Mouse (Mus musculus) thymus, adult 2 months (tissue): ENCODE measurements around the gene Gk5.

Experiments
- CTCF ChIP-seq: fragments of 200-500 bp; IDR thresholded peaks from 2 replicates; pipeline ENCODE4 v1.5.1; 2012; ENCODE audit warnings: mild to moderate bottlenecking, control low read depth, low read length, moderate library complexity, borderline replicate concordance; ENCODE audit not compliant: control insufficient read depth, poor library complexity, insufficient read depth; ENCODE audit errors: extremely low read depth
- POLR2A ChIP-seq: fragments of 200-500 bp; IDR thresholded peaks from 2 replicates; pipeline ENCODE4 v1.6.1; 2012; ENCODE audit warnings: mild to moderate bottlenecking, low read length, control low read depth, moderate library complexity; ENCODE audit not compliant: control insufficient read depth, poor library complexity, insufficient read depth; ENCODE audit errors: extremely low read depth

DNA sequence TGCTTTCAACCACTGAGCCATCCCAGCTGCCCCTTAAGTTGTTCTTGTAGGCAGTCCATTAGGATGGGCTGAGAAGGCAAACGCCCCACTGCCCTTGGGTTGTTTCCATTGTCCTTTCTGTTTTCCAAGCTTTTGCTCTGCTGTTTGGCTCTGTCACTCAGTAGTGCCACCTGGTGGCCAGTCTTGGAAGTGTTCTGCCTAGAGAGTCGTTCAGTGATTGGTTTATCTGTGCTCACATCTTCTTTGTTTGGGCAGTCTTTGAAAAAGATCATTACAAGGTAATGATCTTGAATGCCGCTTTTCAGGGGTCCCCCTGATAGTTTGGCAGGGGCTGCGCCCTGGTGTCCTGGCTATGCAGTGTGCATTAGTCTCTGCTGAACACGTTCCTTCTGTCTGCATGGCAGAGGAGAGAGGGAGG lies 48.0 kb downstream of the Gk5 start:
- TF ChIP-seq CTCF (peak; percentile 66; the same call in 1 of the 2 replicates), POLR2A (no peak)
